Mouse (Mus musculus) heart, postnatal 0 days (tissue): ENCODE data around the gene Olfr1153.

Source experiments
- CTCF ChIP-seq: IDR thresholded peaks from 2 replicates; pipeline ENCODE4 v1.5.1; 2016; ENCODE audit warnings: antibody characterized with exemption, control low read depth, low read depth
- EP300 ChIP-seq: IDR thresholded peaks from 2 replicates; pipeline ENCODE4 v1.6.1; 2016; ENCODE audit warnings: antibody characterized with exemption, low read depth

GRCm38 (mm10) chr2:87855562-87855961 is 39.2 kb upstream of the Olfr1153 start, which contains the start of gene Olfr1151:
- TF ChIP-seq CTCF (no peak), EP300 (no peak)
